Mouse (Mus musculus) lung, adult 2 months (tissue): ENCODE results near the gene Bhlhe23.

Experiments
- CTCF ChIP-seq: fragments of 200-500 bp; IDR thresholded peaks from 2 replicates; pipeline ENCODE4 v1.5.1; 2011; ENCODE audit warnings: mild to moderate bottlenecking, low read length, control low read depth; ENCODE audit not compliant: insufficient read depth
- POLR2A ChIP-seq: fragments of 200-500 bp; IDR thresholded peaks from 2 replicates; pipeline ENCODE4 v1.6.1; 2011; ENCODE audit warnings: low read depth, mild to moderate bottlenecking, control low read depth, low read length, borderline replicate concordance; ENCODE audit errors: extremely low read depth

- TF ChIP-seq CTCF (no peak), POLR2A (no peak)
Observed at GRCm38 (mm10) chr2:180764986-180765385, 11.7 kb downstream of the Bhlhe23 start.
